Mouse (Mus musculus) olfactory bulb, adult 2 months (tissue): ENCODE data around the gene Adamtsl1.

Experiments used
- CTCF ChIP-seq: fragments of 200-500 bp; IDR thresholded peaks from 2 replicates; pipeline ENCODE4 v1.5.1; 2012; ENCODE audit warnings: low read depth, mild to moderate bottlenecking, low read length, moderate library complexity; ENCODE audit not compliant: insufficient read depth
- POLR2A ChIP-seq: fragments of 200-500 bp; IDR thresholded peaks from 2 replicates; pipeline ENCODE4 v1.6.1; 2012; ENCODE audit warnings: mild to moderate bottlenecking, low read depth, low read length, moderate library complexity; ENCODE audit not compliant: insufficient read depth

GRCm38 (mm10) chr4:86103207-86103606, 589.2 kb downstream of the Adamtsl1 start:
- TF ChIP-seq CTCF: no peak
- no peak for TF ChIP-seq POLR2A
